Mouse (Mus musculus): ENCODE measurements at regions not wholly inside any gene's neighbourhood (a gene's known extent, or its start where the extent isn't known, plus 50 kb on each side); places are given as distances from the start of the nearest gene placed in this dataset.

GRCm38 (mm10) chr1:190309831-190310230 lies 139.3 kb upstream of the Prox1 start:
- TF ChIP-seq POLR2A (IDR thresholded peaks at IDR 0.05; ENCODE audit: low read depth, low read length) (no peak), CTCF (conservative IDR thresholded peaks at IDR 0.05; ENCODE audit: insufficient read depth, insufficient read length, low read depth, low read length) (no peak)
